ENCODE assay signal across 1 mouse cellular context in genomic region chr11:117780199-117780515, GRCm38 (mm10).
A peak's percentile ranks its signal among the peaks of the same experiment; 100 is the strongest.
TF ChIP-seq lines count a peak whose summit lies in the region.

No protein-coding gene starts in this region.

TF ChIP-seq in CH12.LX, 34 proteins besides CTCF, POLR2A, EP300 and RAD21 (continued from another document):
- TF ChIP-seq CHD2 (IDR thresholded peaks at IDR 0.05; ENCODE audit: low read length) = peak; percentile 13; the same call in 1 of the 2 replicates
- 0 out of 2 replicates have a peak, but pooled peaks have one; percentile 9 for TF ChIP-seq MEF2A (IDR thresholded peaks at IDR 0.05; ENCODE audit: borderline replicate concordance, low read depth, low read length)
- TF ChIP-seq BHLHE40 (IDR thresholded peaks at IDR 0.05; ENCODE audit: low read depth, low read length) = no peak
- no peak for TF ChIP-seq TCF12 (IDR thresholded peaks at IDR 0.05; ENCODE audit: low read depth, low read length)
